Comparison of ENCODE assay signal across 11 mouse cellular contexts in genomic region chr14:79521471-79522117, GRCm38 (mm10). TPM values are rescaled to one million over a fixed set of nuclear protein-coding genes. Genes with fewer than 3 reads are reported as not detected.
DNase-seq lines count a peak whose midpoint lies in the region; ATAC-seq and TF ChIP-seq lines count a peak whose summit lies in the region.
"Had no signal": no experiment of that assay in that cellular context is flagged by ENCODE, and none has a peak within 500 bp of the region (broad histone marks: within the 10 kb centered on the region; RNA-seq: fewer than 3 reads in every experiment).

No protein-coding gene starts in this region.

- 0 out of 2 replicates have a peak, but pooled peaks cover 5% of the 10 kb centered on the region for H3K4me1 ChIP-seq in intestine, embryonic 14.5 days (replicated peaks; ENCODE audit: control insufficient read depth, insufficient read depth, low read length)
- 0 out of 2 replicates have a peak, but pooled peaks cover 6% of the 10 kb centered on the region for H3K4me1 ChIP-seq in intestine, postnatal 0 days (replicated peaks; ENCODE audit: control insufficient read depth, insufficient read depth, low read length)
- peaks cover 7% of the 10 kb centered on the region for H3K4me1 ChIP-seq in bone marrow, adult 2 months (ENCODE audit: control insufficient read depth, insufficient read depth, low read length)
- no peaks in the 10 kb centered on the region for H3K4me1 ChIP-seq in midbrain, postnatal 0 days (ENCODE audit: insufficient read depth, low read length)
- H3K4me1 ChIP-seq: neural tube, embryonic 13.5 days had no signal

- H3K4me3 ChIP-seq in intestine, embryonic 14.5 days (ENCODE audit: low read depth, low read length), result no peak overlapping the region
- no peak overlapping the region for H3K4me3 ChIP-seq in intestine, postnatal 0 days (ENCODE audit: low read depth, low read length)
- H3K4me3 ChIP-seq in bone marrow, adult 2 months (replicated peaks; ENCODE audit: control insufficient read depth, low read depth, low read length), result no peak overlapping the region
- no peak overlapping the region; the same call in 1 of the 2 replicates for H3K4me3 ChIP-seq in macrophage (ENCODE audit: inconsistent target)
- no peak overlapping the region for H3K4me3 ChIP-seq in midbrain, postnatal 0 days (ENCODE audit: low read depth, low read length)
- H3K4me3 ChIP-seq: neural tube, embryonic 13.5 days had no signal

- H3K27me3 ChIP-seq in intestine, embryonic 14.5 days (replicated peaks; ENCODE audit: control insufficient read depth, insufficient read depth, low read length), result no peaks in the 10 kb centered on the region
- H3K27me3 ChIP-seq in intestine, postnatal 0 days (replicated peaks; ENCODE audit: control insufficient read depth, insufficient read depth, low read length), result no peaks in the 10 kb centered on the region
- no peaks in the 10 kb centered on the region for H3K27me3 ChIP-seq in midbrain, postnatal 0 days (ENCODE audit: insufficient read depth, low read length)
- H3K27me3 ChIP-seq: neural tube, embryonic 13.5 days had no signal

- 62% methylated on average over 6 of the region's 6 CpGs for WGBS in intestine, embryonic 14.5 days
- WGBS in intestine, postnatal 0 days, result 59% methylated on average over 6 of the region's 6 CpGs
- WGBS in bone marrow, adult 2 months, result 2% methylated on average over 6 of the region's 6 CpGs
- 2% methylated on average over 6 of the region's 6 CpGs for WGBS in macrophage (ENCODE audit: missing documents)
- 72% methylated on average over 6 of the region's 6 CpGs for WGBS in midbrain, postnatal 0 days

- no peaks in the 10 kb centered on the region for H3K36me3 ChIP-seq in intestine, embryonic 14.5 days (ENCODE audit: control insufficient read depth, insufficient read depth, low read length)
- 0 out of 2 replicates have a peak, but pooled peaks cover 4% of the 10 kb centered on the region for H3K36me3 ChIP-seq in intestine, postnatal 0 days (ENCODE audit: control insufficient read depth, insufficient read depth)
- H3K36me3 ChIP-seq in macrophage (ENCODE audit: inconsistent target), result no peaks in the 10 kb centered on the region
- H3K36me3 ChIP-seq in midbrain, postnatal 0 days (ENCODE audit: insufficient read depth, low read length), result no peaks in the 10 kb centered on the region
- H3K36me3 ChIP-seq: neural tube, embryonic 13.5 days had no signal

- no peaks in the 10 kb centered on the region for H3K9me3 ChIP-seq in intestine, embryonic 14.5 days (ENCODE audit: control insufficient read depth, low read length)
- no peaks in the 10 kb centered on the region for H3K9me3 ChIP-seq in intestine, postnatal 0 days (ENCODE audit: control insufficient read depth)
- H3K9me3 ChIP-seq in midbrain, postnatal 0 days (ENCODE audit: low read length), result no peaks in the 10 kb centered on the region
- H3K9me3 ChIP-seq: neural tube, embryonic 13.5 days had no signal

- no peak for DNase-seq in intestine, embryonic 14.5 days (ENCODE audit: low spot score)
- peak; percentile 83 for DNase-seq in A20 (ENCODE audit: low read depth, low spot score)
- no peak for DNase-seq in midbrain, postnatal 0 days (ENCODE audit: low spot score)
- no peak for DNase-seq in cerebellum, adult 8-10 months
- DNase-seq: kidney, adult 18-20 months; lung, adult 18-20 months had no signal

- no peak overlapping the region for H3K9ac ChIP-seq in intestine, embryonic 14.5 days (ENCODE audit: low read length)
- no peak overlapping the region for H3K9ac ChIP-seq in intestine, postnatal 0 days (ENCODE audit: low read depth, low read length)
- no peak overlapping the region for H3K9ac ChIP-seq in midbrain, postnatal 0 days (replicated peaks; ENCODE audit: low read length, poor library complexity, severe bottlenecking)
- H3K9ac ChIP-seq: neural tube, embryonic 13.5 days had no signal

- H3K79me2 ChIP-seq in macrophage (ENCODE audit: inconsistent target), result peaks cover 100% of the 10 kb centered on the region

- no peak overlapping the region for H3K4me2 ChIP-seq in intestine, embryonic 14.5 days (ENCODE audit: low read length)
- no peak overlapping the region for H3K4me2 ChIP-seq in intestine, postnatal 0 days (replicated peaks; ENCODE audit: low read depth)
- H3K4me2 ChIP-seq in midbrain, postnatal 0 days (ENCODE audit: low read depth, low read length, poor library complexity, severe bottlenecking), result no peak overlapping the region
- H3K4me2 ChIP-seq: neural tube, embryonic 13.5 days had no signal

- TF ChIP-seq CTCF in intestine, postnatal 0 days (IDR thresholded peaks at IDR 0.05; ENCODE audit: low read depth), result no peak
- TF ChIP-seq CTCF in bone marrow, adult 2 months (IDR thresholded peaks at IDR 0.05; ENCODE audit: control insufficient read depth, insufficient read depth, low read length), result no peak
- no peak for TF ChIP-seq CTCF in midbrain, postnatal 0 days (IDR thresholded peaks at IDR 0.05)

- no peak for TF ChIP-seq POLR2A in bone marrow, adult 2 months (IDR thresholded peaks at IDR 0.05; ENCODE audit: borderline replicate concordance, control insufficient read depth, low read depth, low read length)

- peak overlapping the region; percentile 16; the same call in 1 of the 2 replicates for H3K27ac ChIP-seq in intestine, embryonic 14.5 days (ENCODE audit: low read depth)
- H3K27ac ChIP-seq in intestine, postnatal 0 days (ENCODE audit: low read depth, low read length), result no peak overlapping the region
- peak overlapping the region; percentile 64; the same call in 1 of the 2 replicates for H3K27ac ChIP-seq in bone marrow, adult 2 months (ENCODE audit: control insufficient read depth, insufficient read depth, low read depth, low read length, poor library complexity)
- H3K27ac ChIP-seq in macrophage, result peak overlapping the region; percentile 97
- H3K27ac ChIP-seq in midbrain, postnatal 0 days (ENCODE audit: low read depth, low read length), result no peak overlapping the region
- H3K27ac ChIP-seq: neural tube, embryonic 13.5 days had no signal

- ATAC-seq in intestine, embryonic 14.5 days (replicated peaks; ENCODE audit: low FRiP score, low TSS enrichment, low read depth), result no peak
- ATAC-seq in intestine, postnatal 0 days, result no peak
- no peak for ATAC-seq in midbrain, postnatal 0 days (ENCODE audit: low FRiP score)
- ATAC-seq in monocyte, adult 5-6 weeks (replicated peaks; ENCODE audit: insufficient number of reproducible peaks, low FRiP score, low TSS enrichment, poor library complexity, severe bottlenecking), result no peak

RNA-seq across cellular contexts. Expression of gene Wbp4, which starts 40.3 kb away (rescaled TPM):
- polyA plus RNA-seq in intestine, embryonic 14.5 days (2014; fragmentation: Nextera tagmentation; extraction: Ambion mirVana), result 39.5 and 42.9 TPM in 2 replicates
- 29.8 and 31.0 TPM in 2 replicates for polyA plus RNA-seq in intestine, postnatal 0 days (2015; fragmentation: Nextera tagmentation; extraction: Ambion mirVana)
- 22.6 and 24.5 TPM in 2 replicates for polyA plus RNA-seq in bone marrow, adult 2 months (2011; ENCODE audit: insufficient read depth, insufficient read length, low replicate concordance, missing spikeins)
- total RNA-seq in macrophage (2018; cell fraction: chromatin; rRNA removed), result 100 to 1,000 TPM in 2 of 26 experiments, 10 to 100 TPM in 24; 40.8 to 103 (median 73.2) TPM
- 10 to 100 TPM; 32.3 to 55.0 (median 37.6) TPM for total RNA-seq in macrophage (2018; cell fraction: cytosol; rRNA removed)
- total RNA-seq in macrophage (2018; cell fraction: nucleus; rRNA removed), result 10 to 100 TPM; 29.9 to 80.7 (median 44.3) TPM
- 29.1 to 84.4 TPM (median 35.1 TPM) in 3 replicates for polyA plus RNA-seq in macrophage (2018)
- 30.5 and 38.1 TPM in 2 replicates for total RNA-seq in midbrain, postnatal 0 days (2014; rRNA removed)
- polyA plus RNA-seq in midbrain, postnatal 0 days (2015; fragmentation: Nextera tagmentation; extraction: Ambion mirVana), result 51.6 and 54.2 TPM in 2 replicates
- 59.1 to 69.4 TPM (median 63.9 TPM) in 3 replicates for total RNA-seq in monocyte, adult 5-6 weeks (2017)

RNA-seq across cellular contexts. Expression of gene Elf1, which starts 40.6 kb away (rescaled TPM):
- 27.0 and 27.7 TPM in 2 replicates for polyA plus RNA-seq in intestine, embryonic 14.5 days (2014; fragmentation: Nextera tagmentation; extraction: Ambion mirVana)
- 19.2 and 20.0 TPM in 2 replicates for polyA plus RNA-seq in intestine, postnatal 0 days (2015; fragmentation: Nextera tagmentation; extraction: Ambion mirVana)
- 20.1 and 22.6 TPM in 2 replicates for polyA plus RNA-seq in bone marrow, adult 2 months (2011; ENCODE audit: insufficient read depth, insufficient read length, low replicate concordance, missing spikeins)
- 100 to 1,000 TPM in 10 of 26 experiments, 10 to 100 TPM in 16; 47.7 to 153 (median 95.3) TPM for total RNA-seq in macrophage (2018; cell fraction: chromatin; rRNA removed)
- 10 to 100 TPM; 48.3 to 92.7 (median 80.1) TPM for total RNA-seq in macrophage (2018; cell fraction: cytosol; rRNA removed)
- 100 to 1,000 TPM in 8 of 26 experiments, 10 to 100 TPM in 18; 57.1 to 163 (median 87.9) TPM for total RNA-seq in macrophage (2018; cell fraction: nucleus; rRNA removed)
- 52.2 to 64.9 TPM (median 62.1 TPM) in 3 replicates for polyA plus RNA-seq in macrophage (2018)
- 7.2 TPM in 2 replicates for total RNA-seq in midbrain, postnatal 0 days (2014; rRNA removed)
- polyA plus RNA-seq in midbrain, postnatal 0 days (2015; fragmentation: Nextera tagmentation; extraction: Ambion mirVana), result 2.1 and 2.2 TPM in 2 replicates
- 153 to 230 TPM (median 169 TPM) in 3 replicates for total RNA-seq in monocyte, adult 5-6 weeks (2017)

Comparison
In these comparisons a context has a peak if more than half of its experiments do, and no peak if none do; other contexts are left out.
1. H3K27ac ChIP-seq: peak in intestine, embryonic 14.5 days (single experiment), bone marrow, adult 2 months (single experiment) and macrophage (single experiment); none in intestine, postnatal 0 days (single experiment) and midbrain, postnatal 0 days (single experiment).